Mouse (Mus musculus): ENCODE measurements around the gene Defb18. TPM values are rescaled to one million over a fixed set of nuclear protein-coding genes. Genes with fewer than 3 reads are reported as not detected.
"Not testable (repeated sequence)": the region's sequence is repeated elsewhere in the genome, so short reads cannot be mapped to it uniquely, and the experiment has no call there.

Gene Defb18
- not detected in 2 replicates for polyA plus RNA-seq (2014; fragmentation: Nextera tagmentation; extraction: Ambion mirVana)

DNA sequence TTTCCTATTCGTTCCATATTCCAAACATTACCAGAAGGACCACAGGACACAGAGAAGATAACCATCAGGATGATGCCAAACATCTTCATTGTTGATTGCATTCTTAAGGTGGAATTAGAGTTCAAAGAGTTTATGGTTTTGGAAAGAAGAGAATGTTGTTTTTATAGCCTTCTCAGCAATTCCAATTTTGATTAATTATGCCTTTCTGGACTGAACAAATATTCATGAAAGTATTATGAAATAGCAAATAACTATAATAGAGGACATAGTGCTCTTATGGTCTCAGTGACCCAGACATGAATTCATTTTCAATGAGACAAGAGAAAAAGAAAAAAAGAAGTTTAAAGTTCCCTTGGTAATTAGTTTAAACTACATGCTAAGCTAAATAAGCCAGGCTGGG is at the start of gene Defb18:
Gene Defb18 (minus strand): TSS at position 101 of the 400 bp plus-strand sequence.
- H3K9ac ChIP-seq (ENCODE audit: low read depth, low read length) = no peak within 1 kb of the TSS
- H3K36me3 ChIP-seq (ENCODE audit: control insufficient read depth, insufficient read depth, low read length) = no peaks in the 10 kb centered on the region
- 58% methylated on average over 1 of the region's 1 CpGs for WGBS (ENCODE audit: insufficient replicate concordance)
- no peaks in the 10 kb centered on the region for H3K4me1 ChIP-seq (ENCODE audit: control insufficient read depth, insufficient read depth, low read length)
- no peaks in the 10 kb centered on the region for H3K9me3 ChIP-seq (replicated peaks; ENCODE audit: control insufficient read depth, low read length)
- no peaks in the 10 kb centered on the region for H3K27me3 ChIP-seq (ENCODE audit: control insufficient read depth, insufficient read depth, low read length)
- H3K27ac ChIP-seq (ENCODE audit: low read depth, low read length) = no peak within 1 kb of the TSS
- no peak within 1 kb of the TSS for H3K4me3 ChIP-seq (ENCODE audit: low read depth, low read length)
- ATAC-seq (replicated peaks; ENCODE audit: insufficient number of reproducible peaks, low FRiP score, low TSS enrichment) = no peak
- H3K4me2 ChIP-seq = no peak within 1 kb of the TSS

DNA sequence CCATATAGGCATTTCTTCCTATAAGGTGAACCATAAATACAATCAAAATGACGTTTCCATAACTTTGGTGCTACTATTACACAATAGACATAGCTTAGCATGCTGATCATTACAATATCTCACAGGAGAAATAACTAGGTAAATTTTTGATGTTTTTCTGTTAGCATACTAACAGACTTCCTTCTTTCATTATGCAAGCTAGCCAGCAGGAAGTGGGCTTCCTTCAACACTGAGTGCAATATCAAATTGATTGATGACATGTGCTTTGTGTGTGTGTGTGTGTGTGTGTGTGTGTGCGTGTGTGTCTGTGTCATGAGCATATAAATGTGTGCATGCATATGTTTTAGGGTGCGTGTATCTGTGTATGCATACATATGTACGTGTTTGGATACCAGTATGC is 33.9 kb upstream of the Defb18 start:
- H3K27me3 ChIP-seq (ENCODE audit: control insufficient read depth, insufficient read depth, low read length) = no peaks in the 10 kb centered on the region
- no peak overlapping the region for H3K9ac ChIP-seq (ENCODE audit: low read depth, low read length)
- H3K36me3 ChIP-seq (ENCODE audit: control insufficient read depth, insufficient read depth, low read length) = no peaks in the 10 kb centered on the region
- H3K27ac ChIP-seq (ENCODE audit: low read depth, low read length) = no peak overlapping the region
- WGBS (ENCODE audit: insufficient replicate concordance) = 84% methylated on average over 4 of the region's 4 CpGs
- H3K4me2 ChIP-seq = no peak overlapping the region
- no peak for ATAC-seq (replicated peaks; ENCODE audit: insufficient number of reproducible peaks, low FRiP score, low TSS enrichment)
- H3K9me3 ChIP-seq (replicated peaks; ENCODE audit: control insufficient read depth, low read length) = no peaks in the 10 kb centered on the region
- H3K4me1 ChIP-seq (ENCODE audit: control insufficient read depth, insufficient read depth, low read length) = no peaks in the 10 kb centered on the region
- no peak overlapping the region for H3K4me3 ChIP-seq (ENCODE audit: low read depth, low read length)

DNA sequence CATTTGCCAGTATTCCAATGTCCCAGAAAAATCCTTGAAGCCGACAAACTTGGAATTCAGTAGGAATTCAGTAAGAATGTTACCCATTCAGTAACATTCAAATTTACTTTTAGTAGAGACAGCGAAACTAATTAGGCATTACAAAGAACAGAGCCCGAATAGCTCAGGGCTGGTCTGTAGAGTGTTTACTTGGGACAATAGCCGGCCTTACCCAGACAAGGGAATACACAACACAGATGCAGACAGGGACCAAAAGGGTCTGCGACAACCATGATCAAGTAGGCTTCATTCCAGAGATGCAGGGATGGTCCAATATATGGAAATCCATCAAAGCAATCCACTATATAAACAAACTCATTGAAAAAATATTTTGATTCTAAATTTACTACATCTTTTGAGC is 31.6 kb upstream of the Defb18 start:
- 80% methylated on average over 5 of the region's 5 CpGs for WGBS (ENCODE audit: insufficient replicate concordance)
- H3K27ac ChIP-seq (ENCODE audit: low read depth, low read length) = no peak overlapping the region
- H3K4me3 ChIP-seq (ENCODE audit: low read depth, low read length) = no peak overlapping the region
- H3K4me1 ChIP-seq (ENCODE audit: control insufficient read depth, insufficient read depth, low read length) = no peaks in the 10 kb centered on the region
- no peaks in the 10 kb centered on the region for H3K36me3 ChIP-seq (ENCODE audit: control insufficient read depth, insufficient read depth, low read length)
- no peak overlapping the region for H3K4me2 ChIP-seq
- no peak overlapping the region for H3K9ac ChIP-seq (ENCODE audit: low read depth, low read length)
- no peaks in the 10 kb centered on the region for H3K9me3 ChIP-seq (replicated peaks; ENCODE audit: control insufficient read depth, low read length)
- no peaks in the 10 kb centered on the region for H3K27me3 ChIP-seq (ENCODE audit: control insufficient read depth, insufficient read depth, low read length)
- no peak for ATAC-seq (replicated peaks; ENCODE audit: insufficient number of reproducible peaks, low FRiP score, low TSS enrichment)

DNA sequence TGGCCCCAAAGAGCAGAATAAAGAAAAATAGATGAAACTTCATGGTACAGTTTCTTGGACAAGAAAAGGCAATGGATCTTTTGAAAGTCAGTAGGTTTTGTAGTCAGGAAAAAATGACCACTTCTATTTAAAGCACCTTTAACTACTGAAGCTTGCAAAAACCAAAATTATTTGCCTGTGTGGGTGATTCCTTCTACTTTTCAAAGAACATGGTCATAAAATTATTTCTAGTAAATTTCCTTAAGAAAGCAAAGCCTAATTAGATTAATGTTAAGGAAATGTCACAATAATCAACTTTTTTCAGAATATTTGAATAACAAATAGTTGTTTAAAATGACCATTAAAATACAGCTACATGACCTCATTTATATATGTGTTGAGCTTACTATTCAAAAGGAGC is 27.8 kb upstream of the Defb18 start, which contains the start of gene Defb41:
Gene Defb41 (minus strand): TSS at position 101 of the 400 bp plus-strand sequence.
- no peak for ATAC-seq (replicated peaks; ENCODE audit: insufficient number of reproducible peaks, low FRiP score, low TSS enrichment)
- Histone ChIP-seq H3K9ac (ENCODE audit: low read depth, low read length) (no peak within 1 kb of the TSS), H3K36me3 (ENCODE audit: control insufficient read depth, insufficient read depth, low read length) (no peaks in the 10 kb centered on the region), H3K4me1 (ENCODE audit: control insufficient read depth, insufficient read depth, low read length) (no peaks in the 10 kb centered on the region), H3K4me3 (ENCODE audit: low read depth, low read length) (no peak within 1 kb of the TSS), H3K27me3 (ENCODE audit: control insufficient read depth, insufficient read depth, low read length) (no peaks in the 10 kb centered on the region), H3K4me2 (no peak within 1 kb of the TSS), H3K9me3 (replicated peaks; ENCODE audit: control insufficient read depth, low read length) (no peaks in the 10 kb centered on the region), H3K27ac (ENCODE audit: low read depth, low read length) (no peak within 1 kb of the TSS)

DNA sequence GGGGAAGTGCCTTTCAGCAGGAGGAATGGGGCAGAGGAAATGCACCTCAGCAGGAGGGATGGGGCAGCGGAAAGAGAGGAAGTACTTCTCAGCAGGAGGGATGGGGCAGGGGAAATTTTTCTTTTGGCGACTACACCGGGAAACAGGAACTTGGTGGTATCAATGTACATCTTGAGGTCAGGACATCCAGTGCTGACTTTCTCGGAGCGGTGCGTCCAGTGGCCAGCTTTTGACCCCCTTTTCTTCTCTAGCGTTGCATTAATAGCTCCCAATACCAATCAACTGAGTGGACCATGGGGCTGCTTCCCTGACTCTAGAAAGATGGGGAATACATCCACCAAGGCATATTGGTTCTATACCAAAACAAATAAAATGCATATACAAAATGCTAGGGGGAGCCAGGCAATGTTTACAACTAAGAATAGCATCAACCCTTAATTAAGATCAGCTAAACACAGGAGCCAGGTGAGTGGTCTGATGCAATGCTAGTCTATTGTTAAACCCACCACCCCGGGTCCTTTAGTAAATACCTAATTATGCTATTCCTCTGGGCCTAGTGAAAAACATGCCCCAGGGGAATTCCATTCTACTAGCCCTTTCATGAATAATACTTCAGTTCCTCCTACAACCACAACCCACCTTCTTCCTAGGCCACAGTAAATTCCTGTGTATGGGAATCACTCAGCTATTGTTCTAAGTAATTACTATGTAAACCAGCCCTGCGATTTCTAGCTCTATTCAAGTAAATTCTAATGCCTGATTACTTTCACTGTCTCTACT is 8.7 kb upstream of the Defb18 start:
- H3K27me3 ChIP-seq (ENCODE audit: control insufficient read depth, insufficient read depth, low read length); H3K9me3 ChIP-seq (replicated peaks; ENCODE audit: control insufficient read depth, low read length); H3K4me3 ChIP-seq (ENCODE audit: low read depth, low read length); H3K4me2 ChIP-seq; H3K36me3 ChIP-seq (ENCODE audit: control insufficient read depth, insufficient read depth, low read length); H3K9ac ChIP-seq (ENCODE audit: low read depth, low read length); H3K27ac ChIP-seq (ENCODE audit: low read depth, low read length); H3K4me1 ChIP-seq (ENCODE audit: control insufficient read depth, insufficient read depth, low read length); ATAC-seq (replicated peaks; ENCODE audit: insufficient number of reproducible peaks, low FRiP score, low TSS enrichment): not testable (repeated sequence)
- WGBS (ENCODE audit: insufficient replicate concordance) = 82% methylated on average over 9 of the region's 9 CpGs

DNA sequence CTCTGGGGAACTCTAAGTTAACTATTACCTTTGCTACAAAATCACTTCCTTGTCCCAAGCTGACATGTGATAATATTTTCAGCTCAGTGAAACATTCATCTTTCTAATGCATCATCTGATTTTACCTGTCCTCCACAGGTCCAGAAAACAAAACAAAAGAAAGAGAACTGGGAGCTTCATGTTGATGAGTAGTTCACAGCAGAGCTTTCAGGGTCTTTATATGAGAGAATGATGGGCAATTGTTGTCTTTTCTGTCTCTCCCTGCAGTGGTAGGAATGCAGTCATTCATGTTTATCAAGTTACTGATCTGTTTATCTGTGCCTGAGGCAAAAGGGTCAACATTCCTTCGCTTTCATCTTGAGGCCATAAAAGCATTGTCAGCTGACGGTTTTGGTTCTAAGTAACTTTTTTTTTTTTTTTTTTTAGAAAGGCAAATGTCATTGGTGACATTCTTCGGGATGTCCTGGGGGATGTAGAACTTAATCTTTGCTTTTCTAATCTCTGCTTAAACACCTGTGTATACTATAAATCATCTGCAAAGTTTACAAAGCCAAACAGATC is 13.8 kb downstream of the Defb18 start:
- H3K27ac ChIP-seq (ENCODE audit: low read depth, low read length) = no peak overlapping the region
- no peaks in the 10 kb centered on the region for H3K9me3 ChIP-seq (replicated peaks; ENCODE audit: control insufficient read depth, low read length)
- H3K9ac ChIP-seq (ENCODE audit: low read depth, low read length) = no peak overlapping the region
- no peaks in the 10 kb centered on the region for H3K27me3 ChIP-seq (ENCODE audit: control insufficient read depth, insufficient read depth, low read length)
- H3K4me3 ChIP-seq (ENCODE audit: low read depth, low read length) = no peak overlapping the region
- no peaks in the 10 kb centered on the region for H3K36me3 ChIP-seq (ENCODE audit: control insufficient read depth, insufficient read depth, low read length)
- no peak for ATAC-seq (replicated peaks; ENCODE audit: insufficient number of reproducible peaks, low FRiP score, low TSS enrichment)
- no peak overlapping the region for H3K4me2 ChIP-seq
- no peaks in the 10 kb centered on the region for H3K4me1 ChIP-seq (ENCODE audit: control insufficient read depth, insufficient read depth, low read length)
- 12% methylated on average over 3 of the region's 3 CpGs for WGBS (ENCODE audit: insufficient replicate concordance)

DNA sequence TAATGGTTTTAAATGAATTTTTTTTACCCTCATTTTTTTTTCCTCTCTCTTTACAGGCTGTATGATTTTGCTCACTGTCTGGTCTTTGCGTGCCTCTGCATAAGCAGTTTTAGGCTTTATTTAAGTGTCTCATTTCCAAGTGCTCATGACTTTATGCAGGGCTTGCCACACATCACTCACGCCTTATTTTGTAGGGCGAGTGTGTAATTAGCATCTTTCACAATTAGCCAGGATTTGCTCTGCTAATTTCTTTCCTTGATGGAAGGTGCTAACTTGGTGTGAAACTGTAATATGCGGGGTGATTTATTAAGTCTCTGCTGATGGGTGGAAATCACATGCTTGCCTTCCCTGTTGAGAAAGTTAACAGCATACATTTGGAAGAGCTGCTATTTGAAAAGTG is 45.5 kb downstream of the Defb18 start:
- H3K36me3 ChIP-seq (ENCODE audit: control insufficient read depth, insufficient read depth, low read length) = no peaks in the 10 kb centered on the region
- no peak overlapping the region for H3K4me2 ChIP-seq
- H3K9ac ChIP-seq (ENCODE audit: low read depth, low read length) = no peak overlapping the region
- no peak overlapping the region for H3K4me3 ChIP-seq (ENCODE audit: low read depth, low read length)
- H3K4me1 ChIP-seq (ENCODE audit: control insufficient read depth, insufficient read depth, low read length) = no peaks in the 10 kb centered on the region
- no peaks in the 10 kb centered on the region for H3K27me3 ChIP-seq (ENCODE audit: control insufficient read depth, insufficient read depth, low read length)
- no peaks in the 10 kb centered on the region for H3K9me3 ChIP-seq (replicated peaks; ENCODE audit: control insufficient read depth, low read length)
- WGBS (ENCODE audit: insufficient replicate concordance) = 51% methylated on average over 4 of the region's 4 CpGs
- no peak overlapping the region for H3K27ac ChIP-seq (ENCODE audit: low read depth, low read length)
- ATAC-seq (replicated peaks; ENCODE audit: insufficient number of reproducible peaks, low FRiP score, low TSS enrichment) = no peak

DNA sequence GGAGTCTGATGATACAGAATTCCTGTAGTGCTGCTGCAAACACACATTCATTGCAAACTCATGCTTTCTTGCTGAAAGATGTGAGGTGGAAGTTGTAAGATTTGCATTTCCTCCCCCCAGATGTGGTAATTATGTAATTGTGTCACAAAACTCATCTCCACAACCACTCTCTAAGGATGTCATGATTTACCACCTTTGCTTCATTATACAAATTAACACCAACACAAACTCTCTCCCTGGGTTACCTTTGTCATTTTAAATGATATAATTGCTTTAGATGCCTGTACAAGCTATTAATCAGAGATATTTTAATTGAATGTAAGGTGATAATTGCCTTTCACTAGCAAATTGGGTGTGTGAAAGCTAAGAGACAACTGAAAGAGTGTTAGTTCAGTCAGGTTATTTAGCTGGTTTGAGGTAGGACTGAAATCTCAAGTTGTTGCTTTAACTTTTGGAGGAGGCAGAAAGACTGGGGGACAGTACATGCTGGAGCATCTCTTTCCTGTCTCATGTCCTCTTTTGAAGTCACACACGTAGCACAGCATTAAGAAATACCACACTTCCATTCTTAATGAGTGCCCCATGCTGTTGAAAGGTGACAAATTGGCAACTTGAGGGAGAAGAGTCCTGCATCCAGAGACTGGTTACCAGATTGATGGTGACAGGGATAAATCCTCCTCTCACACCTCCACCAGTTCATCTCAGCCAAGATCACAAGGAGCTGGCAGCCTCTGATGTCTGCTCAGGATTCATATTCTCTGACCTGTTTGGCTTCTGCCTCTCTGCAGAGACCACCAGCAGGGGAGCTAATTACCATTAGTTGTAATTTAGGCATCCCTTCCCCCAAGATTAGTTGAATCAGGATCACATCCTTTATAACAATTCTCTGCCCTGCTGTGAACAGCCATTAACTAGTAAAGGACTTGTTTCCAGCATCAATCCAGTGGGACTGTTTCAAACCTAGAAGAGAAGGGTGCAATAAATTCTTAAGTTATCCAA is 46.2 kb downstream of the Defb18 start:
- ATAC-seq (replicated peaks; ENCODE audit: insufficient number of reproducible peaks, low FRiP score, low TSS enrichment) = no peak
- no peaks in the 10 kb centered on the region for H3K4me1 ChIP-seq (ENCODE audit: control insufficient read depth, insufficient read depth, low read length)
- H3K27me3 ChIP-seq (ENCODE audit: control insufficient read depth, insufficient read depth, low read length) = no peaks in the 10 kb centered on the region
- H3K36me3 ChIP-seq (ENCODE audit: control insufficient read depth, insufficient read depth, low read length) = no peaks in the 10 kb centered on the region
- WGBS (ENCODE audit: insufficient replicate concordance) = 4% methylated on average over 1 of the region's 1 CpGs
- no peak overlapping the region for H3K9ac ChIP-seq (ENCODE audit: low read depth, low read length)
- no peak overlapping the region for H3K4me3 ChIP-seq (ENCODE audit: low read depth, low read length)
- H3K9me3 ChIP-seq (replicated peaks; ENCODE audit: control insufficient read depth, low read length) = no peaks in the 10 kb centered on the region
- H3K4me2 ChIP-seq = no peak overlapping the region
- no peak overlapping the region for H3K27ac ChIP-seq (ENCODE audit: low read depth, low read length)
